Mouse (Mus musculus) small intestine, adult 2 months (tissue): ENCODE measurements at regions not wholly inside any gene's neighbourhood (a gene's known extent, or its start where the extent isn't known, plus 50 kb on each side); places are given as distances from the start of the nearest gene placed in this dataset.

Source experiments
- CTCF ChIP-seq: fragments of 200-500 bp; IDR thresholded peaks from 2 replicates; pipeline ENCODE4 v1.5.1; 2012; ENCODE audit warnings: low read depth, mild to moderate bottlenecking, control low read depth, inconsistent platforms, low read length, moderate library complexity, mixed read lengths; ENCODE audit not compliant: insufficient replicate concordance, insufficient read length; ENCODE audit errors: extremely low read depth
- POLR2A ChIP-seq: fragments of 200-500 bp; IDR thresholded peaks from 2 replicates; pipeline ENCODE4 v1.6.1; 2012; ENCODE audit warnings: low read depth, mild to moderate bottlenecking, control low read depth, inconsistent platforms, low read length, moderate library complexity

DNA sequence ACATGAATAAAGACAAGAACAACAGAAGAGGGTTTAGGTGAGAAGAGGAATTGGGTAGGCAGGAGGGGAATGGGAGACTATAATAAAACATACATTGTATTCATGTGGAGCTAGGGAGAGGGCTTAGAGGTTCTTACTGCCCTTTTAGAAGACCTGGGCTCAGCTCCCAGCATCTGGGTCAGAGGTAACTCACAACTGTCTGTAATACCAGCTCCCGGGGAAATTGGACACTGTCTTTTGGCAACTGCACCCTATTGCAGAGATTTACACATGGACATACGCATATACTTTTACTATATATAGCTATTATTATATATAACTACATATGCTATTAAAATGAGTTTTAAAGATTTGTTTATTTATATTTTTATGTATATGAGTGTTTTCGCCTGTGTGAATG lies 50.7 kb upstream of the Dhx40 start:
- TF ChIP-seq POLR2A (no peak), CTCF (no peak)
